Mouse (Mus musculus) liver, adult 2 months (tissue): ENCODE data around the gene Numa1. TPM values are rescaled to one million over a fixed set of nuclear protein-coding genes. Genes with fewer than 3 reads are reported as not detected.

ENCODE experiments used
- DNase-seq: peaks from one replicate; pipeline ENCODE4 v3.0.0-alpha.2; 2011; ENCODE audit warnings: low read depth, low spot score; ENCODE audit errors: extremely low read depth
- H3K27ac ChIP-seq: fragments of 200-500 bp; replicated peaks from 2 replicates; pipeline ENCODE4 v1.5.1; 2012; ENCODE audit warnings: low read depth, mild to moderate bottlenecking, control low read depth, inconsistent platforms, low read length; ENCODE audit not compliant: insufficient read depth
- H3K27me3 ChIP-seq: fragments of 200-500 bp; 2 replicates; pipeline ENCODE4 v1.6.1; 2012; ENCODE audit warnings: mild to moderate bottlenecking, moderate library complexity, low read length, inconsistent platforms; ENCODE audit not compliant: control insufficient read depth, insufficient read depth
- H3K36me3 ChIP-seq: fragments of 200-500 bp; 2 replicates; pipeline ENCODE4 v1.6.1; 2012; ENCODE audit warnings: low read length, inconsistent platforms; ENCODE audit not compliant: control insufficient read depth, insufficient read depth
- H3K4me1 ChIP-seq: fragments of 200-500 bp; 2 replicates; pipeline ENCODE4 v1.6.1; 2011; ENCODE audit warnings: low read length; ENCODE audit not compliant: control insufficient read depth, insufficient read depth
- H3K4me3 ChIP-seq: fragments of 200-500 bp; 2 replicates; pipeline ENCODE4 v1.5.1; 2011; ENCODE audit warnings: low read depth, mild to moderate bottlenecking, control low read depth, low read length, moderate library complexity; ENCODE audit not compliant: insufficient read depth
- H3K79me2 ChIP-seq: fragments of 200-500 bp; 2 replicates; pipeline ENCODE4 v1.6.1; 2012; ENCODE audit warnings: inconsistent platforms, mild to moderate bottlenecking, low read length, moderate library complexity; ENCODE audit not compliant: control insufficient read depth, insufficient read depth
- H3K9ac ChIP-seq: fragments of 200-500 bp; 2 replicates; pipeline ENCODE4 v1.6.1; 2012; ENCODE audit warnings: low read depth, mild to moderate bottlenecking, control low read depth, inconsistent platforms, low read length
- CTCF ChIP-seq: fragments of 200-500 bp; IDR thresholded peaks from 2 replicates; pipeline ENCODE4 v1.5.1; 2011; ENCODE audit warnings: low read depth, low read length, control low read depth
- POLR2A ChIP-seq: fragments of 200-500 bp; IDR thresholded peaks from 2 replicates; pipeline ENCODE4 v1.6.1; 2011; ENCODE audit warnings: low read length, control low read depth; ENCODE audit not compliant: insufficient read depth; ENCODE audit errors: extremely low read depth
- WGBS: fragments of 180-500 bp; shearing (Covaris S2); methylation state at CpG from one replicate; pipeline ENCODE4 v1.1.7; 2018; 5-methylcytosine and 5-hydroxymethylcytosine counted together
- polyA plus RNA-seq: library from polyadenylated mRNA; depleted of rRNA; stranded (reverse); fragments of >200 nt; gene quantifications from 2 replicates; pipeline ENCODE4 v1.2.3, GENCODE M21; 2012
- total RNA-seq: library from RNA; depleted of rRNA; stranded (reverse); fragments of >200 nt; gene quantifications from 2 replicates; pipeline ENCODE4 v1.2.3, GENCODE M21; 2014

Gene Numa1
- total and polyA plus RNA-seq, 2 experiments, result 26.7 to 31.8 TPM

GRCm38 (mm10) chr7:101955276-101955675 is 21.4 kb downstream of the Numa1 start:
- no peak for TF ChIP-seq CTCF
- no peak for TF ChIP-seq POLR2A
- WGBS, result 90% methylated on average over 2 of the region's 2 CpGs
- DNase-seq, result no peak
- Histone ChIP-seq H3K27me3 (no peaks in the 10 kb centered on the region), H3K4me1 (no peaks in the 10 kb centered on the region; the same call in 1 of the 2 replicates), H3K36me3 (no peaks in the 10 kb centered on the region), H3K4me3 (no peak overlapping the region), H3K9ac (no peak overlapping the region), H3K79me2 (peaks cover 23% of the 10 kb centered on the region; the same call in 1 of the 2 replicates), H3K27ac (no peak overlapping the region)

- Histone ChIP-seq H3K79me2 (peaks cover 23% of the 10 kb centered on the region; the same call in 1 of the 2 replicates), H3K27me3 (no peaks in the 10 kb centered on the region), H3K4me1 (no peaks in the 10 kb centered on the region; the same call in 1 of the 2 replicates), H3K9ac (no peak overlapping the region), H3K4me3 (no peak overlapping the region), H3K36me3 (no peaks in the 10 kb centered on the region), H3K27ac (no peak overlapping the region)
- TF ChIP-seq CTCF, result no peak
- no peak for TF ChIP-seq POLR2A
- no peak for DNase-seq
- 81% methylated on average over 4 of the region's 4 CpGs for WGBS
Measured at GRCm38 (mm10) chr7:101955862-101956261, 22.0 kb downstream of the Numa1 start.

- DNase-seq, result no peak
- 76% methylated on average over 1 of the region's 1 CpGs for WGBS
- Histone ChIP-seq H3K27ac (no peak overlapping the region), H3K79me2 (peaks cover 23% of the 10 kb centered on the region; the same call in 1 of the 2 replicates), H3K9ac (no peak overlapping the region), H3K4me1 (no peaks in the 10 kb centered on the region; the same call in 1 of the 2 replicates), H3K4me3 (no peak overlapping the region), H3K27me3 (no peaks in the 10 kb centered on the region), H3K36me3 (no peaks in the 10 kb centered on the region)
- TF ChIP-seq CTCF (no peak), POLR2A (no peak)
Measured at GRCm38 (mm10) chr7:101956481-101956880, 22.6 kb downstream of the Numa1 start.

GRCm38 (mm10) chr7:101956911-101957310 is 23.0 kb downstream of the Numa1 start:
- no peak for DNase-seq
- Histone ChIP-seq H3K4me3 (no peak overlapping the region), H3K36me3 (no peaks in the 10 kb centered on the region), H3K27me3 (no peaks in the 10 kb centered on the region), H3K79me2 (peaks cover 23% of the 10 kb centered on the region; the same call in 1 of the 2 replicates), H3K27ac (no peak overlapping the region), H3K9ac (no peak overlapping the region), H3K4me1 (no peaks in the 10 kb centered on the region; the same call in 1 of the 2 replicates)
- WGBS, result 80% methylated on average over 5 of the region's 5 CpGs
- no peak for TF ChIP-seq CTCF
- TF ChIP-seq POLR2A, result no peak

- no peak overlapping the region for H3K27ac ChIP-seq
Measured at GRCm38 (mm10) chr7:101962829-101963228, 28.9 kb downstream of the Numa1 start.

GRCm38 (mm10) chr7:101963621-101964020 is 29.7 kb downstream of the Numa1 start:
- peaks cover 9% of the 10 kb centered on the region; the same call in 1 of the 2 replicates for H3K79me2 ChIP-seq
- no peaks in the 10 kb centered on the region for H3K36me3 ChIP-seq
- peaks cover 11% of the 10 kb centered on the region; the same call in 1 of the 2 replicates for H3K4me1 ChIP-seq
- no peak overlapping the region for H3K9ac ChIP-seq
- no peak for DNase-seq
- no peak for TF ChIP-seq CTCF
- no peak for TF ChIP-seq POLR2A
- no peak overlapping the region for H3K4me3 ChIP-seq
- H3K27ac ChIP-seq, result no peak overlapping the region
- no peaks in the 10 kb centered on the region for H3K27me3 ChIP-seq
- 91% methylated on average over 2 of the region's 2 CpGs for WGBS

More at GRCm38 (mm10) chr7:101962829-101963228, 28.9 kb downstream of the Numa1 start:
- peaks cover 11% of the 10 kb centered on the region; the same call in 1 of the 2 replicates for H3K4me1 ChIP-seq
- TF ChIP-seq CTCF (no peak), POLR2A (no peak)
- no peak overlapping the region for H3K4me3 ChIP-seq
- no peaks in the 10 kb centered on the region for H3K36me3 ChIP-seq
- WGBS, result 73% methylated on average over 2 of the region's 2 CpGs
- H3K27me3 ChIP-seq, result no peaks in the 10 kb centered on the region
- peak; percentile 50 for DNase-seq
- H3K9ac ChIP-seq, result no peak overlapping the region
- peaks cover 9% of the 10 kb centered on the region; the same call in 1 of the 2 replicates for H3K79me2 ChIP-seq
